Mouse (Mus musculus): Measurements from ENCODE around the gene Klf8.

Klf8 gene

GRCm38 (mm10) chrX:153439573-153439972 lies 202.3 kb downstream of the Klf8 start:
- no peak for DNase-seq (ENCODE audit: low spot score)

DNA sequence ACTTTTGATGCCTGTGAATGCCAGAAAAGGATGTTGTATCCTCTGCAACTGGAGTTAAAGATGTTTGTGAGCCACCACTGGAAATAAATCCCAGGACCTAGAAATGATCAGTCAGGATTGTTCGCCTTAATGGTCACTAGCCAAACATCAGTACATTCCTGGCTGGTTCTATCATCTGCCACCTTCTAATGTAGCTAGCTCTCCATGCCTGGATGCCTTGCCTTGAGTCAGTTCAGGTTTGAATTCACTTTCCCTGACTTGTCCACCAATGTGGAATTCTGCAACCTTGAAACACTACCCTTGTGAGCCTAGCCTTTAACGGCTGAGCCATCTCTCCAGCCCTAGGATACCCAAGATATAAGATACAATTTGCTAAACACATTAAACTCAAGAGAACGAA lies 202.8 kb downstream of the Klf8 start:
- DNase-seq (ENCODE audit: low spot score): no peak

Measured in retina, embryonic 14.5 days (tissue).